Mouse (Mus musculus) liver, adult 2 months (tissue): Measurements from ENCODE around the gene Greb1.

ENCODE experiments used
- CTCF ChIP-seq: fragments of 200-500 bp; IDR thresholded peaks from 2 replicates; pipeline ENCODE4 v1.5.1; 2011; ENCODE audit warnings: low read depth, low read length, control low read depth
- POLR2A ChIP-seq: fragments of 200-500 bp; IDR thresholded peaks from 2 replicates; pipeline ENCODE4 v1.6.1; 2011; ENCODE audit warnings: low read length, control low read depth; ENCODE audit not compliant: insufficient read depth; ENCODE audit errors: extremely low read depth

- TF ChIP-seq CTCF (no peak), POLR2A (no peak)
Observed at GRCm38 (mm10) chr12:16751609-16752008, 49.1 kb downstream of the Greb1 start.
